Mouse (Mus musculus): ENCODE results near the gene AL731706.1. TPM values are rescaled to one million over a fixed set of nuclear protein-coding genes. Genes with fewer than 3 reads are reported as not detected.
"Not testable (repeated sequence)": the region's sequence is repeated elsewhere in the genome, so short reads cannot be mapped to it uniquely, and the experiment has no call there.

AL731706.1 gene
- 10 to 100 TPM; 14.7 to 20.4 TPM for total RNA-seq (2021)
- long read RNA-seq, transcript AL731706.1-201 (3 exons, 944 nt) = major isoform, 40 of 40 reads
- long read RNA-seq, partial matches to known transcripts = 0 of 40 reads
- long read RNA-seq, other reads (novel, unspliced or antisense) = 0 of 40 reads

- peak; percentile 98 to 99 for DNase-seq (ENCODE audit: low spot score in 2 of 2)
Observed at GRCm38 (mm10) chr2:136891068-136891950, at the start of gene AL731706.1, which contains the start of the genes Slx4ip and Mkks. Gene AL731706.1 (minus strand): TSS chr2:136891389. Gene Slx4ip (plus strand): TSS chr2:136891218. Gene Mkks (minus strand): TSS chr2:136891389.

GRCm38 (mm10) chr2:136938249-136938648, 47.1 kb upstream of the AL731706.1 start:
- no peak for DNase-seq (ENCODE audit: low spot score in 2 of 2)

- no peak for DNase-seq (ENCODE audit: low spot score in 2 of 2)
Observed at GRCm38 (mm10) chr2:136936391-136937288, 45.5 kb upstream of the AL731706.1 start.

- DNase-seq (ENCODE audit: low spot score in 2 of 2) = peak in 1 of 2 experiments; percentile 16
Observed at GRCm38 (mm10) chr2:136921003-136921408, 29.8 kb upstream of the AL731706.1 start.

- DNase-seq (ENCODE audit: low spot score in 2 of 2) = no peak
Observed at GRCm38 (mm10) chr2:136920257-136920993, 29.2 kb upstream of the AL731706.1 start.

- no peak for DNase-seq (ENCODE audit: low spot score in 2 of 2)
Observed at GRCm38 (mm10) chr2:136919433-136919832, 28.2 kb upstream of the AL731706.1 start.

GRCm38 (mm10) chr2:136914334-136914902, 23.2 kb upstream of the AL731706.1 start:
- no peak for DNase-seq (ENCODE audit: low spot score in 2 of 2)

GRCm38 (mm10) chr2:136913021-136913420, 21.8 kb upstream of the AL731706.1 start:
- DNase-seq (ENCODE audit: low spot score in 2 of 2) = no peak

GRCm38 (mm10) chr2:136911958-136912411, 20.8 kb upstream of the AL731706.1 start:
- DNase-seq (ENCODE audit: low spot score in 2 of 2) = no peak

GRCm38 (mm10) chr2:136909298-136909697, 18.1 kb upstream of the AL731706.1 start:
- no peak for DNase-seq (ENCODE audit: low spot score in 2 of 2)

GRCm38 (mm10) chr2:136908596-136908995, 17.4 kb upstream of the AL731706.1 start:
- DNase-seq (ENCODE audit: low spot score in 2 of 2) = no peak

GRCm38 (mm10) chr2:136896131-136896530, 4.9 kb upstream of the AL731706.1 start:
- no peak for DNase-seq (ENCODE audit: low spot score in 2 of 2)

GRCm38 (mm10) chr2:136894494-136894893, 3.3 kb upstream of the AL731706.1 start:
- DNase-seq (ENCODE audit: low spot score in 2 of 2) = no peak

GRCm38 (mm10) chr2:136891951-136892371, 772 bp upstream of the AL731706.1 start:
- peak; percentile 96 for DNase-seq (ENCODE audit: low spot score in 2 of 2)

GRCm38 (mm10) chr2:136890716-136891067, 497 bp downstream of the AL731706.1 start:
- not testable (repeated sequence) for DNase-seq (ENCODE audit: low spot score in 2 of 2)

GRCm38 (mm10) chr2:136886846-136887245, 4.3 kb downstream of the AL731706.1 start:
- peak; percentile 40 to 61 for DNase-seq (ENCODE audit: low spot score in 2 of 2)

- DNase-seq (ENCODE audit: low spot score in 2 of 2) = no peak
Observed at GRCm38 (mm10) chr2:136885579-136885978, 5.6 kb downstream of the AL731706.1 start, which contains the start of gene AL731706.2. Gene AL731706.2 (minus strand): TSS chr2:136885679.

GRCm38 (mm10) chr2:136854543-136855388, 36.4 kb downstream of the AL731706.1 start:
- DNase-seq (ENCODE audit: low spot score in 2 of 2) = peak in 1 of 2 experiments; percentile 9

- no peak for DNase-seq (ENCODE audit: low spot score in 2 of 2)
Observed at GRCm38 (mm10) chr2:136850366-136850765, 40.8 kb downstream of the AL731706.1 start.

All from layer of hippocampus, postnatal 10 days (tissue).